Mouse (Mus musculus) lung, embryonic 14.5 days (tissue): Measurements from ENCODE around the gene Ifna14. TPM values are rescaled to one million over a fixed set of nuclear protein-coding genes. Genes with fewer than 3 reads are reported as not detected.

Experiments
- ATAC-seq: fragments of 200-750 bp; cut with Nextera tagmentation; 2 replicates; pipeline ENCODE4 v1.8.0; 2017; ENCODE audit warnings: mild to moderate bottlenecking, moderate TSS enrichment, moderate library complexity; ENCODE audit not compliant: insufficient read depth
- DNase-seq: peaks from one replicate; pipeline ENCODE4 v3.0.0-alpha.2; 2015
- H3K27ac ChIP-seq: fragments of 300-500 bp; sonication (generic); 2 replicates; pipeline ENCODE4 v1.5.1; 2014; ENCODE audit warnings: low read depth, mild to moderate bottlenecking, moderate library complexity
- H3K27me3 ChIP-seq: fragments of 300-500 bp; sonication (generic); 2 replicates; pipeline ENCODE4 v1.6.1; 2014; ENCODE audit warnings: low read length, control low read depth; ENCODE audit not compliant: insufficient read depth
- H3K36me3 ChIP-seq: fragments of 300-500 bp; sonication (generic); 2 replicates; pipeline ENCODE4 v1.6.1; 2014; ENCODE audit warnings: control low read depth; ENCODE audit not compliant: insufficient read depth
- H3K4me1 ChIP-seq: fragments of 300-500 bp; sonication (generic); 2 replicates; pipeline ENCODE4 v1.6.1; 2014; ENCODE audit warnings: antibody characterized with exemption, control low read depth; ENCODE audit not compliant: insufficient read depth
- H3K4me2 ChIP-seq: fragments of 300-500 bp; sonication (generic); 2 replicates; pipeline ENCODE4 v1.6.1; 2014; ENCODE audit warnings: mild to moderate bottlenecking
- H3K4me3 ChIP-seq: fragments of 300-500 bp; sonication (generic); 2 replicates; pipeline ENCODE4 v1.5.1; 2014; ENCODE audit warnings: low read depth, low read length
- H3K9ac ChIP-seq: fragments of 300-500 bp; sonication (generic); 2 replicates; pipeline ENCODE4 v1.6.1; 2014
- H3K9me3 ChIP-seq: fragments of 300-500 bp; sonication (generic); 2 replicates; pipeline ENCODE4 v1.6.1; 2016; ENCODE audit warnings: low read depth, low read length, control low read depth
- CTCF ChIP-seq: IDR thresholded peaks from 2 replicates; pipeline ENCODE4 v1.5.1; 2016; ENCODE audit warnings: antibody characterized with exemption, low read depth
- WGBS: fragments of 180-500 bp; shearing (Covaris S2); extraction: QIAGEN DNeasy Blood & Tissue Kit; methylation state at CpG from one replicate; pipeline ENCODE4 v1.1.7; 2014; 5-methylcytosine and 5-hydroxymethylcytosine counted together
- polyA plus RNA-seq: library from polyadenylated mRNA; unstranded; fragments of >200 nt; fragmentation: Nextera tagmentation; extraction: Ambion mirVana; gene quantifications from 2 replicates; pipeline ENCODE4 v1.2.1, GENCODE M21; 2014

The Ifna14 gene
- polyA plus RNA-seq, 1 experiment from 2014 or later = not detected

DNA sequence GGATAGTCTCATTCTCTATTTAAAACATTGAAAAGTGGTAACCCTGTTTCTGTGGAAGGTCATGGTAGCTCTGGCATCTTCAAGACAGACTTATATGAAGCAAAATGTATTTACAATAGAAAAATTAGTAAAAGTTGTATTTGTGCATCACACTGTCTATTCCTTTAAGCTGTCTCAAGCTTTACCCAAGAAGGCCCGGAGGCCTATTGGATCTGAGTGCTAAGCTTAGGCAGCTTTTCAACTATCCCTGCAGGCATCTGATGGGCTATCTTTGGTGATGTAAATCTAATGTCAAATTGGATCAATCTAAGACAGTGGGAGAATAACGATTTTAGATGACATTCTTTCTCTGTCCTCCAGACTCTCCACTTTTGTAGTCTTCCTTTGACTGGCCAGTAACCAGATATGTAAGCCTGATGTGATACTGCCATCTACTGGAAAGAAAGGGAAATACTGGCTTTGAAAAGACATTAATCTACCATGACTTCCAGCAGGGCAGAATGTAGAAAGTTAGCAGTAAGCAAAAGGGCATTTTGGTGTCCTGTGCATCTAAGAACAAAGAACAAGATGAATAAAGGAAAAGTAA lies 27.9 kb downstream of the Ifna14 start:
- TF ChIP-seq CTCF = peak; percentile 90
- ATAC-seq = peak; percentile 66; the same call in 1 of the 2 replicates
- Histone ChIP-seq H3K9me3 (no peaks in the 10 kb centered on the region), H3K9ac (no peak overlapping the region), H3K4me1 (no peaks in the 10 kb centered on the region), H3K27me3 (no peaks in the 10 kb centered on the region), H3K4me3 (no peak overlapping the region), H3K4me2 (no peak overlapping the region), H3K36me3 (no peaks in the 10 kb centered on the region), H3K27ac (no peak overlapping the region)
- DNase-seq = peak; percentile 91
- 43% methylated on average over 2 of the region's 2 CpGs for WGBS

DNA sequence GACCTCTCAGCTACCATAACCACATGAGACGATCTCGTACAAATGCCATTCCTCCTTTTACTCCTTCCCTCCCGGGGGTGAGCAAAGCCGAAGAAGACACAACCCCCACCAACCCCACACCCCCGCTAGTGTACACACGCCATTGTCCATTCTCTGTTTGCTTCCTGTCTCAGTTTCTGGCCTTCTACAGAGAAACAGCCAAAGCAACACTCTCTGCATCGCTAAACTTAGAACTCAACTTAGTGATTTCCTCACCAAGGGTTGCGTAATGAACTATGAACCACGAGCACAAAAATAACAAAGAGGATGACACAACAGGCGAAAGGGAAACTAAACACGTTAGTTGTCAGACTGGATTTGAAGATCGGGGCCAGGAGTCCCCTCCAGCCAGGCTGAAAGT lies 34.3 kb downstream of the Ifna14 start:
- no peak overlapping the region for H3K4me3 ChIP-seq
- WGBS = 47% methylated on average over 12 of the region's 12 CpGs
- no peak overlapping the region for H3K27ac ChIP-seq
- no peak for TF ChIP-seq CTCF
- peak overlapping the region; percentile 2; the same call in 1 of the 2 replicates for H3K4me2 ChIP-seq
- H3K27me3 ChIP-seq = no peaks in the 10 kb centered on the region
- DNase-seq (peak; percentile 59), ATAC-seq (no peak; the same call in 1 of the 2 replicates)
- H3K4me1 ChIP-seq = no peaks in the 10 kb centered on the region; the same call in 1 of the 2 replicates
- H3K9me3 ChIP-seq = no peaks in the 10 kb centered on the region
- H3K9ac ChIP-seq = no peak overlapping the region
- no peaks in the 10 kb centered on the region for H3K36me3 ChIP-seq

DNA sequence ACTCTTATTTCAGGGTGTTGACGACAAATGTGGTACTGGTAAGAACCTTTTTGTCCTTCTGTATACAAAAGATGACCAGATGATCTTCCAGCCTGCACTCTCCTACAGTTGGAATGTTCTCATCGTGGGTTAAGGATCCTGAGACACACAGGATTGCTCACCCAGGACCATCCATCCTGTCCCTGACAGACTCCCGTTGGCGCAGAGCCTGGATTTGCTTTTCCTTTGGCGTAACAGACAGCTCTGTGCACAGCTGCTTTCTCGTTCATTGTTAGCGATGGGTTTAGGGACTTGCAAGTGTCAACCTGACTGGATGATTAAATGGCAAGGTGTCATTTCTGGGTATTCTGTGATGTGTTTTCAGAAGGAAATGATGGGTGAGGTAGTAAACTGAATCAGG lies 35.0 kb downstream of the Ifna14 start:
- DNase-seq = peak; percentile 79
- Histone ChIP-seq H3K4me2 (no peak overlapping the region), H3K36me3 (no peaks in the 10 kb centered on the region), H3K9me3 (no peaks in the 10 kb centered on the region), H3K27ac (no peak overlapping the region), H3K9ac (no peak overlapping the region), H3K4me3 (no peak overlapping the region), H3K27me3 (no peaks in the 10 kb centered on the region), H3K4me1 (no peaks in the 10 kb centered on the region; the same call in 1 of the 2 replicates)
- TF ChIP-seq CTCF = no peak
- peak; percentile 65; the same call in 1 of the 2 replicates for ATAC-seq
- WGBS = 37% methylated on average over 7 of the region's 7 CpGs

DNA sequence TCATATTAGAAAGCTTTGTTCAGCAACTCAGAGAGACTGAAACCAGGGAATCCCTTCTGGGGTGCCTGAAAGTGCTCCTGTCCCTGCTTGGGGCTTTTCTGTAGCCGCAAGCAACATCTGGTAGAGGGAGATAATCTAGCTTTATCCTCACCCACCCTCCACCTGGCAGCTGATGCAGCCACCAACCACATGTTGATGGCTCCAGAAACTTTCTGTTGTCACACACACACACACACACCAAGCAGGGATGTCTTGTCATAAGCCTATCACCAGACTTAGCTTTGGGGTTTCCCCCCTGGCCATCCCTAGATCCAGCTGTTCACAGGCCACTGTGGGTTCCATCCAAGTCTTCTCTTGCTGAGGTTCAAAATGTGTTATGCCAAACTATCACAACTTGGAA lies 35.9 kb downstream of the Ifna14 start:
- Histone ChIP-seq H3K27ac (no peak overlapping the region), H3K4me3 (no peak overlapping the region), H3K9me3 (no peaks in the 10 kb centered on the region), H3K4me1 (no peaks in the 10 kb centered on the region; the same call in 1 of the 2 replicates), H3K9ac (no peak overlapping the region), H3K4me2 (no peak overlapping the region), H3K27me3 (no peaks in the 10 kb centered on the region), H3K36me3 (no peaks in the 10 kb centered on the region)
- ATAC-seq (no peak), DNase-seq (no peak)
- no peak for TF ChIP-seq CTCF
- WGBS = 75% methylated on average over 1 of the region's 1 CpGs

DNA sequence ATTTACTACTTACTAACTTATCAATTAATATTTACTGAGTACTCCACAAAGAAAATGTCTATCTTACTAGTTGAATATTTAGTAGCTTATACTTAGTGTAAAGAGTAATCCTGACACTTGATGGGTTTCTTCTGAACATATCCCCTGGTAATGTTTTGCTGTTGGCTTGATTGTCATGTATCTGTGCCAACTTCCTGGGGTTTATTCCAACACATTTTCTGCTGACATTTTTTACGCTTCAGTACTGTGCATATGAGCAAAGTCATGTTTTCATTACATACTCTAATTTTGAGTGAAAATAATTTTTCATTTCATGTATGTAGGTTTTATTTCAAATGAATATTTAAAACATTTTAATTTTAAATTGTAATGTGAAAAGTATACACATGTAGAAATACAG lies 36.7 kb downstream of the Ifna14 start:
- H3K9ac ChIP-seq = no peak overlapping the region
- H3K4me1 ChIP-seq = no peaks in the 10 kb centered on the region; the same call in 1 of the 2 replicates
- no peaks in the 10 kb centered on the region for H3K27me3 ChIP-seq
- H3K4me3 ChIP-seq = no peak overlapping the region
- TF ChIP-seq CTCF = no peak
- ATAC-seq (no peak), DNase-seq (peak; percentile 30)
- H3K36me3 ChIP-seq = no peaks in the 10 kb centered on the region
- no peak overlapping the region for H3K4me2 ChIP-seq
- H3K27ac ChIP-seq = no peak overlapping the region
- no peaks in the 10 kb centered on the region for H3K9me3 ChIP-seq
- 77% methylated on average over 1 of the region's 1 CpGs for WGBS

DNA sequence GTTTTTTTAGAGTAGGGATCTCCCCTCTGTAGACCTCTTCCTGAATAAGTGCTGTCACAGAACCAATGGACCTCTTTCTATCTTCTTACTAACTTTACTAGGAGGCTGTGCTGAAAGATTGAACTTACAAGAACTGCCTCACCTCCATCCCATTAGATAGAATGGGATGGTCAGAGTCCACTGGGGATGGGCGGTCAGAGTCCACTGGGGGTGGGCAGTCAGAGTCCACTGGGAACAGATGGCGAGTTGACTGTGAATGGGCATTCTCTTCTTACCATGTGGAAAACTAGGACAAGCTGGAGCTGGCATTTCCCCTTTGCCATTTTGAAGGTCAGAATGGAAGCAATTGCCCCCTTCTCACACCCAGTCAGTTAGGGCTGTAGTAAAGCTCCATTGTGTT lies 38.1 kb downstream of the Ifna14 start:
- H3K9ac ChIP-seq = no peak overlapping the region
- H3K4me1 ChIP-seq = no peaks in the 10 kb centered on the region; the same call in 1 of the 2 replicates
- no peaks in the 10 kb centered on the region for H3K36me3 ChIP-seq
- H3K27me3 ChIP-seq = no peaks in the 10 kb centered on the region
- no peaks in the 10 kb centered on the region for H3K9me3 ChIP-seq
- WGBS = 92% methylated on average over 2 of the region's 2 CpGs
- no peak for DNase-seq
- no peak for TF ChIP-seq CTCF
- H3K4me3 ChIP-seq = no peak overlapping the region
- no peak overlapping the region for H3K27ac ChIP-seq
- no peak for ATAC-seq
- no peak overlapping the region for H3K4me2 ChIP-seq

DNA sequence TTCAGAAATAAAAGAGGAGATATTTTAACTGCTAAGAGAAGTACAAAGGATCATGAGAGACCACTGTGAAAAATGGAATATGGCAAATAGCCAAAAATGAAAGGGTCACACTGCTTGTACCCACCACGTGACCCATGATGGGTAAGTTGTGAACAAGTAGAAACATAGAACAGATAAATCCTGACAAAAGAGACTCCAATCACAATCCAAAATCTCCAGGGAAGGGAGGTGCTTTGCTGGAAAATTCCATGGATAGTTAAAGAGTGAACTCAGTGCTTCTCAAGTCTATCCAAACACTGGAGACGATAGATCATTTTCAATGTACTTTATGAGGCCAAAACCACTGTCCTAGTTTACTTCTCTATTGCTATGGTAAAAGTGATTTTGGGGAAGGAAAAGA lies 40.7 kb downstream of the Ifna14 start:
- H3K4me2 ChIP-seq = no peak overlapping the region
- 52% methylated on average over 2 of the region's 2 CpGs for WGBS
- no peaks in the 10 kb centered on the region for H3K4me1 ChIP-seq
- ATAC-seq (no peak), DNase-seq (no peak)
- no peak overlapping the region for H3K4me3 ChIP-seq
- H3K27ac ChIP-seq = no peak overlapping the region
- no peaks in the 10 kb centered on the region for H3K9me3 ChIP-seq
- no peaks in the 10 kb centered on the region for H3K27me3 ChIP-seq
- no peak for TF ChIP-seq CTCF
- H3K36me3 ChIP-seq = no peaks in the 10 kb centered on the region
- no peak overlapping the region for H3K9ac ChIP-seq
